Mouse (Mus musculus): Measurements from ENCODE around the gene Osbpl11. TPM values are rescaled to one million over a fixed set of nuclear protein-coding genes. Genes with fewer than 3 reads are reported as not detected.

The Osbpl11 gene
- total RNA-seq (2023), result 10 to 100 TPM; 24.8 to 26.9 TPM

DNA sequence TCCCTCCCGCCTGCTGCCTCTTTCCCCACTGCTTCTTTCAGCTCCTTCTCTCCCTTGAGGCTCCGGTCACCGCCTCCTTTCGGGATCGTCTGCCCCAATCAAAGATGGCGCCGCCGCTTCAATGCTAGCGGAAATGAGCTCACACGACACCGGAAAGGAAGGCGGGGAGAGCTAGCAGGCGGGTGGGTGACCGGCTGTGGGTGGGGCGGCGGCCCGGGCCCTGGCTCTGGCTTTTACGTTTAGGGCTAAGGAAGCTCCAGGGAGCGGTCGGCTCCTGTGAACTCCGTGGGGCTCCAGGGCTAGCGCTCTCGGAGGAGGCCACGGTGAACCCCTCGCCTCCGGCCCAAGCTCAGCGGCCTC is at the start of gene Osbpl11:
Osbpl11 (plus strand) TSS at position 171 of the 360 bp plus-strand sequence.

DNA sequence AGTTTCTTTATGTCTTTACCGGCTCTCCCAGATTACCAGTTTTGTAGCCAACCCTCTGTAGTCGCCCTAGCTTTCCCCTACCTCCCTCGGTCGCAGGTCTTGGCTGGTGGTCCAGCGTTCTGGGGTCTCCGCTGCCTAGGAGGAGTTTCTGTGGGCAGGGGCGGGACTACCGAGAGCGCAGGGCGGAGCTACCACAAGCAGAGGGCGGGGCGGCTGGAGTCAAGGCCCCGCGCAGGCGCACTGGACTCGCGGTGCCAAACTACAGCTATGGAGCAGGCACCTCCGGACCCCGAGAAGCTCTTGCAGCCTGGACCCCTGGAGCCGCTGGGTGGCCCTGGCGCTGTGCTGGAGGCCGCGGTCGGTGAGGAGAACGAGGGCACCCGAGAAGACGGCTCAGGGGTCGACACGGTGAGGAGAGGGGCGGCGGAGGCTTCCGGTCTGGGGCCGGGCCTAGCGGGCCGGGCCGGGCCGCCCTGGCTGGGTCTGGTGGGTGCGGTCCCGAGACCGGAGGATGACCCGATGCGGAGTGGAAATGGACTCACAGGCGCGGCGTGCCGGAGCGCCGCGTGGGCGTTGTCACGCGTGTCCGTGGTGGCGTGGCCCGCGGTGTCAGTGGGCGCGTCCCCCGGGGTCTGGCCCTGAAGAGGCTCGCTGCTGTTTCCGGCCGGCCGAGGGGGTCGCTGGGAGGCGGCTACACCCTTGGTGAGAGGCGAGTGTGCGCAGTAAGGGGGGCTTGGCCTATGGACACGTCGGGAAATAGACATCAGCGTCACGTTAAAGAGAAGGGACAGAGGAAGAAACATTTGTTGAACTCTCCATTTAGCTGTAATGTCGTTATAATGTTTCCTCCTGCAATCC is 66.6 kb downstream of the Osbpl11 start, which contains the start of gene Snx4:
Snx4 (plus strand) TSS at position 249 of the 858 bp plus-strand sequence.

Other genes starting within 250 kb of the Osbpl11 start
- gene Iqcg, start 128.9 kb upstream of the Osbpl11 start, total RNA-seq (2023), result not detected
- 1,000 to 10,000 TPM in 1 of 2 experiments, 100 to 1,000 TPM in 1; 983 to 1,091 TPM for gene Rpl35a, start 128.6 kb upstream of the Osbpl11 start, total RNA-seq (2023)
- gene Lmln, start 122.5 kb upstream of the Osbpl11 start, total RNA-seq (2023), result 1 to 10 TPM; 1.8 to 3.1 TPM
- 10 to 100 TPM; 41.7 to 48.4 TPM for gene Snx4, start 66.4 kb downstream of the Osbpl11 start, total RNA-seq (2023)
- 10 to 100 TPM; 83.3 to 90.2 TPM for gene Zfp148, start 195.8 kb downstream of the Osbpl11 start, total RNA-seq (2023)

Data from B cell, adult 67 days (primary cell).